Mouse (Mus musculus): ENCODE results near the gene BC051019. TPM values are rescaled to one million over a fixed set of nuclear protein-coding genes. Genes with fewer than 3 reads are reported as not detected.

The BC051019 gene
- 0.20 TPM in 1 of 2 replicates, not detected in the other for polyA plus RNA-seq (2014; fragmentation: Nextera tagmentation; extraction: Ambion mirVana)

DNA sequence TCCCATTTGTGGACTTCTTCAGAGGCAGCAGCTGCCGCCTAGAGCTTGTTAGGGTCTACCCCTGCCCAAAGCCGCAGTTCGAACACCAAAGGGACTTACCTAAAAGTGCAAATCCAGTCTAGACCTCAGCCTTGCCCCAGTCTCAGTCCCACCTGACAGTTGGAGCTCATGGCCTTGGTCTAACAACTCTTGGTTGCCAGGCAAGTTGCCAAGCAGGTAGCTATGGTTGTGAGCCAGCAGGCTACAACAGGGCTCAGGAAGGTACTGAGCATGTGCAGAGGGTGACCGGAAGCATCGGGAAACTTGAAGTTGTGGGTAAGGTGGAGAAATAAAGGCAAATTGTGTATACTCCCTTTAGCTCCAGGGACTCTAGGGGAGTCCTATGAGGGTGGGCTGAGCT, at the start of gene BC051019:
Gene BC051019 (minus strand): TSS at position 154 of the 400 bp plus-strand sequence.
- DNase-seq (ENCODE audit: low spot score) (no peak), ATAC-seq (ENCODE audit: insufficient number of reproducible peaks, low FRiP score, low TSS enrichment, low read depth) (no peak)
- WGBS: 91% methylated on average over 5 of the region's 5 CpGs
- Histone ChIP-seq H3K27me3 (ENCODE audit: control insufficient read depth, insufficient read depth, low read length) (no peaks in the 10 kb centered on the region), H3K27ac (replicated peaks; ENCODE audit: low read depth, low read length) (no peak within 1 kb of the TSS), H3K4me3 (ENCODE audit: low read depth, low read length) (no peak within 1 kb of the TSS), H3K4me2 (ENCODE audit: low read depth, severe bottlenecking) (no peak within 1 kb of the TSS), H3K36me3 (ENCODE audit: control insufficient read depth, insufficient read depth, low read length) (no peaks in the 10 kb centered on the region), H3K9me3 (ENCODE audit: control insufficient read depth, low read length) (no peaks in the 10 kb centered on the region), H3K9ac (ENCODE audit: low read length) (no peak within 1 kb of the TSS), H3K4me1 (ENCODE audit: control insufficient read depth, insufficient read depth, low read length) (no peaks in the 10 kb centered on the region)

- H3K36me3 ChIP-seq (ENCODE audit: control insufficient read depth, insufficient read depth, low read length): no peaks in the 10 kb centered on the region
- DNase-seq (ENCODE audit: low spot score): no peak
- no peak overlapping the region for H3K9ac ChIP-seq (ENCODE audit: low read length)
- H3K4me3 ChIP-seq (ENCODE audit: low read depth, low read length): no peak overlapping the region
- ATAC-seq (ENCODE audit: insufficient number of reproducible peaks, low FRiP score, low TSS enrichment, low read depth): no peak
- H3K4me1 ChIP-seq (ENCODE audit: control insufficient read depth, insufficient read depth, low read length): no peaks in the 10 kb centered on the region
- no peaks in the 10 kb centered on the region for H3K9me3 ChIP-seq (ENCODE audit: control insufficient read depth, low read length)
- H3K27me3 ChIP-seq (ENCODE audit: control insufficient read depth, insufficient read depth, low read length): no peaks in the 10 kb centered on the region
- H3K27ac ChIP-seq (replicated peaks; ENCODE audit: low read depth, low read length): no peak overlapping the region
- no peak overlapping the region for H3K4me2 ChIP-seq (ENCODE audit: low read depth, severe bottlenecking)
Observed at GRCm38 (mm10) chr7:109772251-109772650, 48.6 kb upstream of the BC051019 start.

GRCm38 (mm10) chr7:109768699-109769383, 45.2 kb upstream of the BC051019 start:
- no peak overlapping the region for H3K4me2 ChIP-seq (ENCODE audit: low read depth, severe bottlenecking)
- H3K27me3 ChIP-seq (ENCODE audit: control insufficient read depth, insufficient read depth, low read length): no peaks in the 10 kb centered on the region
- no peaks in the 10 kb centered on the region for H3K36me3 ChIP-seq (ENCODE audit: control insufficient read depth, insufficient read depth, low read length)
- WGBS: 67% methylated on average over 2 of the region's 2 CpGs
- H3K4me1 ChIP-seq (ENCODE audit: control insufficient read depth, insufficient read depth, low read length): no peaks in the 10 kb centered on the region
- H3K27ac ChIP-seq (replicated peaks; ENCODE audit: low read depth, low read length): no peak overlapping the region
- no peak overlapping the region for H3K4me3 ChIP-seq (ENCODE audit: low read depth, low read length)
- ATAC-seq (ENCODE audit: insufficient number of reproducible peaks, low FRiP score, low TSS enrichment, low read depth) (no peak), DNase-seq (ENCODE audit: low spot score) (no peak)
- H3K9me3 ChIP-seq (ENCODE audit: control insufficient read depth, low read length): no peaks in the 10 kb centered on the region
- no peak overlapping the region for H3K9ac ChIP-seq (ENCODE audit: low read length)

DNA sequence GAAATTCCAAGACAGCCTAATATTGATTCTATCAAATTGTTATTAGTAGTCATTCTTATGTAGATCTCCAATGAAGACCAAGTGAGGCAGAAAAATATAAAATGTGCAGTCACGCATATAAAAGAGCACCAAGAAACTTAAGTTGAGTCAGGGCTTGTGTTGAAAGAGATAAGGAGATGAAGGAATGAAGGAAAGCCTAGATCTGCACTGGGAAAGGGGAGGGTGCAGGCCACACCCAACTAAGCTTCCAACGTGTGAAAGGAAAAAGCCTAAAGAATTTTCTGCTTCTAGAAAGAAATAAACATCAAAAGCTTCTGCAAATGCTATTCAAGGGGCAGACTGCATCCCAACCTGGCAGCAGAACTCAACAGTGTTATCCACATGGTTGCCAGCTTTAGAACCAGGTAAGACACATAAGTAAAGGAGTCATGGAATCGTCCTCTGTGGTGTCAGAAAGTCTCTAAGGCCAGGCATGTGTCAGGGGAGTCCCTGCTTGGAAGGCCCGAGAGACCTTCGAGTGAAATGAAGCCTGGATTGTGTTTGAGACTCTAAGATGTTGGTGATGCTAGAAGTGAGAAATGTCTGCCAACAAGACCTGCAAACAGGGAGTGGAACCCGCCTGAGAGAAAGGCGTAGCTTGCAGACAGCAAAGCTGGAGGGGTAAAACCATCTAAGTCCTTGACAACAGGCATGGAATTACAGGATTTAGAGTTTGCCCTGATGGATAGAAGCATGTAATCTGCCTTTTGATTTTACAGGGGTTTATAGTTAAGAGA, 44.1 kb upstream of the BC051019 start:
- Histone ChIP-seq H3K9ac (ENCODE audit: low read length) (no peak overlapping the region), H3K27me3 (ENCODE audit: control insufficient read depth, insufficient read depth, low read length) (no peaks in the 10 kb centered on the region), H3K4me1 (ENCODE audit: control insufficient read depth, insufficient read depth, low read length) (no peaks in the 10 kb centered on the region), H3K4me2 (ENCODE audit: low read depth, severe bottlenecking) (no peak overlapping the region), H3K9me3 (ENCODE audit: control insufficient read depth, low read length) (no peaks in the 10 kb centered on the region), H3K4me3 (ENCODE audit: low read depth, low read length) (no peak overlapping the region), H3K27ac (replicated peaks; ENCODE audit: low read depth, low read length) (no peak overlapping the region), H3K36me3 (ENCODE audit: control insufficient read depth, insufficient read depth, low read length) (no peaks in the 10 kb centered on the region)
- no peak for DNase-seq (ENCODE audit: low spot score)
- ATAC-seq (ENCODE audit: insufficient number of reproducible peaks, low FRiP score, low TSS enrichment, low read depth): no peak
- 81% methylated on average over 7 of the region's 7 CpGs for WGBS

GRCm38 (mm10) chr7:109764009-109764408, 40.4 kb upstream of the BC051019 start:
- Histone ChIP-seq H3K27me3 (ENCODE audit: control insufficient read depth, insufficient read depth, low read length) (no peaks in the 10 kb centered on the region), H3K36me3 (ENCODE audit: control insufficient read depth, insufficient read depth, low read length) (no peaks in the 10 kb centered on the region), H3K9me3 (ENCODE audit: control insufficient read depth, low read length) (no peaks in the 10 kb centered on the region), H3K4me1 (ENCODE audit: control insufficient read depth, insufficient read depth, low read length) (no peaks in the 10 kb centered on the region), H3K27ac (replicated peaks; ENCODE audit: low read depth, low read length) (no peak overlapping the region), H3K4me2 (ENCODE audit: low read depth, severe bottlenecking) (no peak overlapping the region), H3K4me3 (ENCODE audit: low read depth, low read length) (no peak overlapping the region), H3K9ac (ENCODE audit: low read length) (no peak overlapping the region)
- DNase-seq (ENCODE audit: low spot score) (no peak), ATAC-seq (ENCODE audit: insufficient number of reproducible peaks, low FRiP score, low TSS enrichment, low read depth) (no peak)
- 56% methylated on average over 2 of the region's 2 CpGs for WGBS

DNA sequence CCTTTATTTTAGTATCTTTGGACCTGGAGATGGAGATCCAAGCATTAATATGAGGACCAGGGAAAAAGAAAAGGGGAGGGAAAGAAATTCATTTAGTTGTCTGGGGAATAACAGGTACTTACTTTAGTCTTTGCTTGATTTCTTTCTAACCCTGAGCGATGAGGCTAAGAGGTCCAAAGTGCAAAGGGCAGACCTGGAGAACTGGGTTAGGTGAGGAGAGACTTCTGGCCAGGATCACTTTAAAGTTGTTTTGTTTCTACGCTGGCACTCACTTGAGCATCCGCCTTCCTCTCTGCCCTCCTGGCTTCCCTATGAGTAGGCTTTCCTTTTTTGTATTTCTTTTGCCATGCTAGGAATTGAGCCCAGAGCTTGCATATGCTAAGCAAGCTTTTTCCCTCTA, 32.6 kb upstream of the BC051019 start:
- Histone ChIP-seq H3K9me3 (ENCODE audit: control insufficient read depth, low read length) (no peaks in the 10 kb centered on the region), H3K4me2 (ENCODE audit: low read depth, severe bottlenecking) (no peak overlapping the region), H3K27ac (replicated peaks; ENCODE audit: low read depth, low read length) (no peak overlapping the region), H3K9ac (ENCODE audit: low read length) (no peak overlapping the region), H3K4me3 (ENCODE audit: low read depth, low read length) (no peak overlapping the region), H3K4me1 (ENCODE audit: control insufficient read depth, insufficient read depth, low read length) (0 out of 2 replicates have a peak, but pooled peaks cover 3% of the 10 kb centered on the region), H3K36me3 (ENCODE audit: control insufficient read depth, insufficient read depth, low read length) (no peaks in the 10 kb centered on the region), H3K27me3 (ENCODE audit: control insufficient read depth, insufficient read depth, low read length) (no peaks in the 10 kb centered on the region)
- DNase-seq (ENCODE audit: low spot score) (no peak), ATAC-seq (ENCODE audit: insufficient number of reproducible peaks, low FRiP score, low TSS enrichment, low read depth) (no peak)
- WGBS: 89% methylated on average over 3 of the region's 3 CpGs

DNA sequence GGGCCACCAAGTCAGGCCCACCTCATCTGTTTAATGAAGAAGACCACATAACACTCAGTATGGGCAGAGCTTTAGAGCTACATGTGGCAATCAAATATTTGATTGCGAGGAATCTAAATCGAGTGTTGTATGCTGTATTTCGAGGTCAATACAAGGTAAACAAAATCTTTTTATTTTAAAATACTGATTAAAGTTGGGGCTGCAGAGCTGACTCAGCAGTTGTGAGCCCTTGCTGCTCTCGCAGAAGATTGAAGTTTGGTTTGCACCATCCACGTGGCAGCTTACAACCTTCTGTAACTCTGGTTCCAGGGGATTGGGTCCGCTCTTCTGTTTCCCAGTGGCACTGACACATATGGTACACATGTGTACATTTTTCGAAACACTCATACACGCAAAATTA, 30.4 kb upstream of the BC051019 start:
- Histone ChIP-seq H3K36me3 (ENCODE audit: control insufficient read depth, insufficient read depth, low read length) (no peaks in the 10 kb centered on the region), H3K27ac (replicated peaks; ENCODE audit: low read depth, low read length) (no peak overlapping the region), H3K4me1 (ENCODE audit: control insufficient read depth, insufficient read depth, low read length) (0 out of 2 replicates have a peak, but pooled peaks cover 3% of the 10 kb centered on the region), H3K27me3 (ENCODE audit: control insufficient read depth, insufficient read depth, low read length) (no peaks in the 10 kb centered on the region), H3K4me2 (ENCODE audit: low read depth, severe bottlenecking) (no peak overlapping the region), H3K4me3 (ENCODE audit: low read depth, low read length) (no peak overlapping the region), H3K9me3 (ENCODE audit: control insufficient read depth, low read length) (no peaks in the 10 kb centered on the region), H3K9ac (ENCODE audit: low read length) (no peak overlapping the region)
- DNase-seq (ENCODE audit: low spot score) (no peak), ATAC-seq (ENCODE audit: insufficient number of reproducible peaks, low FRiP score, low TSS enrichment, low read depth) (no peak)
- WGBS: 90% methylated on average over 8 of the region's 8 CpGs

- H3K9me3 ChIP-seq (ENCODE audit: control insufficient read depth, low read length): no peaks in the 10 kb centered on the region
- DNase-seq (ENCODE audit: low spot score) (peak; percentile 81), ATAC-seq (ENCODE audit: insufficient number of reproducible peaks, low FRiP score, low TSS enrichment, low read depth) (peak; percentile 85)
- peak within 1 kb of the TSS; percentile 96 for H3K4me2 ChIP-seq (ENCODE audit: low read depth, severe bottlenecking)
- H3K27me3 ChIP-seq (ENCODE audit: control insufficient read depth, insufficient read depth, low read length): no peaks in the 10 kb centered on the region
- under 1% methylated on average over 74 of the region's 74 CpGs for WGBS
- H3K27ac ChIP-seq (replicated peaks; ENCODE audit: low read depth, low read length): peak within 1 kb of the TSS; percentile 26; the same call in 1 of the 2 replicates
- H3K9ac ChIP-seq (ENCODE audit: low read length): peak within 1 kb of the TSS; percentile 88
- peak within 1 kb of the TSS; percentile 84 for H3K4me3 ChIP-seq (ENCODE audit: low read depth, low read length)
- H3K36me3 ChIP-seq (ENCODE audit: control insufficient read depth, insufficient read depth, low read length): no peaks in the 10 kb centered on the region
- 0 out of 2 replicates have a peak, but pooled peaks cover 3% of the 10 kb centered on the region for H3K4me1 ChIP-seq (ENCODE audit: control insufficient read depth, insufficient read depth, low read length)
Observed at GRCm38 (mm10) chr7:109752008-109752925, 28.6 kb upstream of the BC051019 start, which contains the start of gene Tmem9b. Tmem9b (minus strand) TSS chr7:109752875.

Data from limb, embryonic 11.5 days (tissue).